Mouse (Mus musculus) thymus, postnatal 25 days (tissue): ENCODE results near the gene Stpg2.
"Not testable (repeated sequence)": the region's sequence is repeated elsewhere in the genome, so short reads cannot be mapped to it uniquely, and the experiment has no call there.

ENCODE experiments used
- DNase-seq: peaks from one replicate; pipeline ENCODE4 v3.0.0; 2022

Gene Stpg2

DNA sequence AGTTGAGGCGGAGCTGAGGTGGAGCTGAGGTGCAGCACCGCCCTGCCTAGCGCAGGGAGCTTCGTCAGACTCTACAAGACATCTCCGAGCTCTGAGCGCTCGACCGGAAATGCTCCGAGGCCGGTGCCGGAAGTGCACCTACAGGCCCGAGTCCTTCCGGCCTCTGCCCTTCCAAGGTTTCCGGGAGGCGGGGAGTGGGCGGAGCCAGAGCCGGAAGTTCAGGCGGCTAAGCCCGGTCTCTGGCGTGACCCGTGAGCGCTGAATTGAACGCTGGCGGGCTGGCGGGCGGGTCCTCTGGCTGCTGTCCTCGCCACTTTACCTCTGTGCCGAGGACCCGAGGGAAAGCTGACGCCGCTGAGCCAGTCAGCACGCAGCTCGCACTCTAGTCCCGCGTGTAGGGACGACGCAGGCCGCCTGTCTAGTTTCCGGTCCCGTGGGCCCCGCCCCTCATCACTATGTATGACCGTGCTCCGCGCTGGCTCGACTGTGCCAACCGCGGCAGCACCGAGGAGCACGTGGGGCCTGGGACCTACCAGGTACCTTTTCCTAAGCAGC is at the start of gene Stpg2:
TSS of gene Stpg2 (plus strand) at position 251 of the 555 bp plus-strand sequence.
- DNase-seq = peak; percentile 95

DNA sequence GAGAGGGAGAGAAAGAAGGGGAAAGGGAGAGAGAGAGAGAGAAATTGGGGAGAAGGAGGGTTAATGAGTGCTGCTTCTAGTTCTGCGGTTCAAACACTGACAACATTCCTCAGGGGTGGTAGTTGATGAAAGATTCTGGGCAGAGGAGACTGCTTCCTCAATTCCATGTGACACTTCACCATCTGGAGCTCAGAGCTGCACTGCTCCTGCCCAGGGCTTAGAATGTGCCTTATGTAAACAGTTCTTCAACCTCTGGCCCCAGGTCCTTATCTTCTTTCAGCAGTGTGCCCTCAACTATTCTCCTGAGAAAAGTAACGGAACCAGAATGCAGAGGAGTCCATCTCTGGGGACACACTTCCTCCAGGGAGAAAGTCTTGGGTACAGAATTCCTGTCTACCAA is 43.3 kb upstream of the Stpg2 start:
- DNase-seq = no peak

DNA sequence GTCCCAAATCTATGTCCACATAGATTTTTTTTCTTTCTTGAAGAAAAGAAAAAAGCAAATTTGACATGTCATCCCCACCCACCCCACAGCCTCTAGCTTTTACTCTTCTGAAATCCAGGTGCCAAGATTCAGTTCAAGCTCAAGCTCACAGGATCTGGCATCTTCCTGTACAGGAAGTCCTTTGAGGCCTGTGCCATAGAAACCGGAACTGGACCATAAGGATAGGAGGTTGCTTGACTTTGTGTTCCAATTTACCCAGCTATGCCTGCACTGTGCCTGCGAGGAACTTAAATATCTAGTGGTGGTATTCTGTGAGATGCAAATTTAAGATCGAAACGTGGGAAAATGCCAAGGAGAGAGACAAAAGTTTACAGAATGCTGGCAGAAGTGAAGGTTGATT is 42.8 kb upstream of the Stpg2 start:
- DNase-seq = no peak

DNA sequence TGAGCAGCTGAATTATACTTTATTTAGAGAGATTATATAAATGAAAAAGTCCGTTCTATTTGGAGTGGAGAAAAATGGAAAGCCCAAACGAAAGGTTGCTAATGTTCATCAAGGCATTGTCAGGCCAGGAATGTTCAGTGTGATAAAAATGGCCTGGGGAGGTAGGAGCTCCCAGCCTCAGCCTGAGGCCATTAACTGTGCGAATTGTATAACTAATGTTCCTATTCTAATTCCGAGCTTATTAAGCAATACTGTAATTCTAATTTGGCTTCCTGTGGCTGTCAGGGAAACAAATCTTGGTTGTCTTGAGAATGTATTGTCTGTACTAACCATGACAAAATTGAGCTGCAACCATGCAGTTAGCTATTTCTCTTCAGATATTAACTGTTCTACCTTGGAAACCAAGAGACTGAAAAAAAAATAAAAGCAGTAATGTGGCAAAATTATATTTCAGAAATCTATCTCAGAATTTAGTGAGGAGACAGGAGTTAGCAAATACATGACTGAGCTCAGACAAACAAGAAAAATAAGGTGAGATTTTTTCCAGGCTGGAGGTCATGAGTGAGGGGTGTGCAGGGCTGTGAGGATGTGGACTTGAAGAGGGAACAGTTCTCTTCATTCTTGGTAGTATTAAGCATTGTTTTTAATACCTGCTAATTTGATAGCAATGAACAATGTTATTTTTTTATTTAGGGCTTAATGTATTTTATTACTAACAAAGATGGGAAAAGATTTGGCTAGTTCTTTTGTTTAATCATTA is 36.8 kb upstream of the Stpg2 start:
- no peak for DNase-seq

DNA sequence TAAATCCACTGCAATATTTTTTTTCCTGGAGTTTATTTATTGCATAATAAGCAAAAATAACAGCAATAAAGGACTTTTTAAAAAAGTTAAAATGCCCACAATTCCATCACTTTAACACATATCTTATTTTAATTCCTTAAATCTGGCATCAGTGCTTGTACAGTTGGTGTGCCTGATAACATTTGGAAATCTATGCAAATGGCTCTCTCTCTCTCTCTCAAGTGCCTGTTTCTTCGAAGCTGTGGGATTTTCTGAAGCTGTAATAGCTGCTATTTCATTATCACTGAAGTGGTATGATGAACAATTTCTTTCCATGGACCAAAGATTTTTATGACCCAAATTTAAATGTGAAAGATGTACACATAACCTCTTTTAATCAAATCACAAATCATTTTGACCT is 35.8 kb upstream of the Stpg2 start:
- DNase-seq = no peak

DNA sequence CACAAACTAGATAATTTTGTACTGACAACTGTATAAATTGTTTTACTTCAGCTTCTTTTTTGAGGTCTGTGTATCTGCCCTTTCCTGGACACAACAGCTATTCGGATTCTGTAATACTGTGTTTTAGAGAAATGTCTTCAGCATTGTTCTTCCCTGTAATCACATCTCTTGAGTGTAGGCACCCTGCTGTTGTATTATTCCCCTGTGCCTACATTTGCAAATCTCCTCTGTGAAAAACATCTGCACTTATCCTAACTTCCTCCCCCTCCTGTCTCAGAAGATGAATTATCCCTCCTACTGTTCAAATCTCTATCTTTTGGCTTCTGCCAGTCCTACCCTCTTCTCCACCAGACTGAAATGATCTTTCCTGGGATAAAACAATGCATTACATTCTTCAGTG is 28.6 kb upstream of the Stpg2 start:
- DNase-seq = no peak

DNA sequence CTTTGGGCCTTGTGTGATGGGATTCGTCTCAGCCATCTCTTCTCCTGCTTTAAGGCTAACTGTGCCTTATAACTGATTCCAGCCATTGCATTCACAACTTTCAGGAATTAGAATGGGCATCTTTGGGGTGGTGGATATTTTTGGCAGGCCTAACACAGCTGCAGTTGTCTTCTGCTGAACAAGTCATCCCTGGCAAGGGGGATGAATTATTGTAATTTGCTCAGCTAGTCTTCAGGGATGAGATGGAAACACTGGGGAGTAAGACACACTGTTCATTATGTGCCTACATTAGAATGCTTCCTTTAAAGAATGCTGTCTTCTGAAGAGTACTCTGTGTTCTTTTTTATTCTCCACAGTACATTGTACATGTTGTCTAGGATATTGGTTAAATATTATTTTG is 14.0 kb upstream of the Stpg2 start:
- DNase-seq = no peak

DNA sequence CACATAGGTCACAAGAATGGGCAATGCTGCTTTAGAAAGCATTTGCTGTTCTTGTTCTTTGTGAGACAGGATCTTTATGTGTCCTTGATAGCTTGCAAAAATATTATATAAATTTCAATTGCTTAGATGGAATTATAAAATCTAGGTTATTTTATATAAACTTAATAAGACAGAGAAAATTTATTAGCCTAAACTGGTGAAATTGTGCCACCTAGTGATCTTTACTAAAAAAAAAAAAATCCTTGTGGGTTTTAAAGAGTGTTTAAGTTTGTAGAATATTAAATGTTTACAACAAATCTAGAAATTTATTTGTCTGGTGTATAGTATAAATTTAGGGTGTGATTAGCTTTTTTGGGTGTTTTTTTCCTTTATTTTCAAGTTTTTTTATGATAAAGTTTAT is 11.6 kb upstream of the Stpg2 start:
- no peak for DNase-seq

DNA sequence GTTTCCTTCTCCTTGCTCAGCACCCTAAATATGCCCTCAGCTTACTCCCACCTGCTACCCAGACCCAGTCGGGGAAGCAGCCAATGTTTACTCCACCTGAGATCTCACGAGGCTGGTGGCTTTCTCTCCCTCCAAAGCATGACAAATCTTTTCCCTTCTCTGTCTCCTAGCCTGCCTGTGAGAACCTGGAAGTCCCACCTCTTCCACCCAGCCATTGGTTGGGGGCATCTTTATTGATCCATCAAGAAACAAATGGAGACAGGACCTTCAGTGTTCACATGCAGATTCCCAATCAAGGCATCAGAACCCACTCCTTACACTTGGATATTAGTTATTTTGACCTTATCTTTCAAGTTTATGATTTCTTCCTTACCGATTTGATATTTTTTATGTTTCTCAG is 7.1 kb upstream of the Stpg2 start:
- DNase-seq = no peak

DNA sequence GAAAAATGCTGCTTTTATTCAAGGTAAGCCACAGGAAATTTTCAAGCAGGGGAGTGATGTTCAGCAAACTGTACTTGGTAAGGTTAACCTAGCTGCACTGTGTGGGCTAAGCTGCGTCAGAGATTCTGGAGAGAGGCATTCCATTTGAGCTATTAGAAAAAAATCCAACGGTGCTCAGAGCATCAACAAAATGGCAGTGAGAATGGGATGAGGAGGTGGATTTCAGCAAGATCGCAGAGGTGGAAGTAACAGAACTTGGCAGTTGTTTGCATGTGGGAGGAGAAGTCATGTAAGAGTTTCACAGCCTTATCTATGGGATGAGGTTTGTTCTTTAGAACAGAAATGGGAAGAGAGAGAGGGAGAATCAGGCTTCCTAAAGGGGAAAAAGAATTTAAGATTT is 5.2 kb upstream of the Stpg2 start:
- DNase-seq = no peak

DNA sequence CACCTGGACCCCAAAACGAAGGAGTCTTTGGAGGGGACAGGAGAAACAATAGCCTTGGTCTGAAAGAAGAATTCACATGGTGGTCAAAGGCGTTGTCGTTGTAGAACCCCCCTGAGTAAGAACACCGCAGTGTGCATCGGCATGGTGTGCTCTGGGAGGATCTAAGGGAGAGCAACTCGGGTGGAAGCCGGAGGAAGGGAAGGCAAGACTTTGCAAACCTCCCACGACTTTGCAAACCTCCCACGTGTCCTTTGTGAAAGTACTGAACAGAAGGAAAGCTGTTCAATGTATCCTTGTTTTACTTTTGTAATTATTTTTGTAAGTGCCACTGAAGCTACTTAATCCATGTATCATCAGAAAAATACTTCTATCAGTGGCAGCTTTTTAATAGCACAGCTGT is 11.5 kb downstream of the Stpg2 start:
- DNase-seq = no peak

DNA sequence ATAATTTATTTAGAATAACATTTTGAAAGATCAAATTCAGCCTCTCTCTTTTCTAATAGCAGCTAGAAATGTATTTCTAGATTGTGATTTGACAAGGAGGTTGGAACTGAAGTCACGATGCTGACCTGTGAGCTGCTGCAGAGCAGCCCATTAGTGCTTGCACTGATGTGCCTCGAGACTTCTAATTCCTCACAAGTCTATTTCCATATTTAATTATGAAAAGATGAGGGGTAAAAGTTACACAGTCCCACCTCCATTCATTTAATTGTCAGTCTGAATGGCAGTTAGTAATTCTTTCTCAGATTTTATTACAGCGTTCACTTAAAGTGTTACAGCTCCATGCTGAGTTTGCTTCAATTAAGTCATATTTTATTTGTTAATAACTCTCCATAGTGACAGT is 19.6 kb downstream of the Stpg2 start:
- no peak for DNase-seq

DNA sequence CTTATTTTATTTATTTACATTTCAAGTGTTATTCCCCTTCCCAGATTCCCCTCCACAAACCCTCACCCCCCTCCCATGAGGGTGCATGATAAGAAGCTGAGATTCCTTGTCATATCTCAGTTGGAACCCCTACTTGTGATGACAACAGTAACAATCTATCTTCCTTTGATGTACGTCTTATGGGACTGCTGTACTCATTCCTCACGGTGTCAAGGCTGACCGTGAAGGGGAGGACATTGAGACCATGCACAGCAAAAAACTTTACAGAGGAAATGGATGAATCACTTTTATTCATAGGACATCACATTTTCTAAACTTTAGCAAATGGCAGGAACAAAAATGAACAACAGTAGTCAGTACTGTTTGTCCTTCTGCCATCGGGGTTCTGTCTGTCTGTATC is 21.3 kb downstream of the Stpg2 start:
- no peak for DNase-seq

DNA sequence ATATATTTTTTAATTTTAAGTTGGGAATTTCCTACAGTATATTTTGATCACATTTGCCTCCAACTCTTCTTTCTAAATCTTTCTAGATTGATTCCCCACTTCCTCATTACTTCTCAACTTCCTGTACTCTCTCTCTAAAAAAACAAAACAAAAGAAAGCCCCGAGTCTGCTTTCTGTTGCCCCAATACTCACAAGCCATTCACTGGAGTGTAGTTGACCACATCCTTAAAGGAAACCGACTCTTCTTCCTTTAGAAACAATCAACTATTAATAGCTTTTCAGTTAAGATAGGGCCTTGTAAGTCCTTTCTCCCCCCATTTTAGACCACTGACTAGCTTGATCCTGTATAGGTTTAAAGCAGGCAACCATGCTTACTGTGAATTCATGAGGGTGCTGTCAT is 39.7 kb downstream of the Stpg2 start:
- DNase-seq = no peak

DNA sequence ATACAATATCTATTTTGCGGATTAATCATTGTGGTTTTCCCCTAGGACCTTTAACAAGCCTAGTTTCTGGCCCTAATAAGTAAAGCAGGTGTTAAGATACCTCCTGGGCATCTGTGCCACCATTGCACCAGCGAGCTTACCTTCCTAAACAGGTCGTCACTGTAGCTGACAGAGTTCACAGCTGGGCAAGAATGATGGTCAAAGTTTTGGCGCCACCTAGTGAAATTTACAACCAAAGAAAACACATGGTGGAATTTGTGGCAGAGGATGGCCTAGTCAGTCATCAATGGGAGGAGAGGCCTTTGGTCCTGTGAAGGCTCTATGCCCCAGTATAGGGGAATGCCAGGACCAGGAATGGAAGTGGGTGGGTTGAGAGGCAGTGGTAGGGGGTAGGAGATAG is 41.0 kb downstream of the Stpg2 start:
- DNase-seq = peak; percentile 44

DNA sequence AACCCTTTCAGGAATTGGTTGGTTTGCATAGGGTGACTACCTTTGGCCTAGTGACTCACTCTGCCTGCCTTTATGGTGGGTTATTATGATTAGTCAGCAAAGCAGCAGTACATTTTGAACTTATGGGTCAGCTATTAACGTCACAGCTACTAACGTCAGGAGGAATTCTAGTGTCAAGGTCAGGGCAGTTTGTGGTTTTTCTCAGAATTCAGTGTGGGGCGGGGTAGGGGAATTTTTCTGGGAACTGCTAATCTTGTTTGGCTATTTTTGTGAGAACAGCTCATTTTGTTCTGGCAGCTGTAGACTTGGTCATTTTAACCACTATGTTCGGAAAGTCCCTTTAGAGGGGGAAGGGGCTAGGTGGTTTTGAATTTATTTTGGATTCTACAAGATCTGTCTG is 56.9 kb downstream of the Stpg2 start:
- DNase-seq = not testable (repeated sequence)

DNA sequence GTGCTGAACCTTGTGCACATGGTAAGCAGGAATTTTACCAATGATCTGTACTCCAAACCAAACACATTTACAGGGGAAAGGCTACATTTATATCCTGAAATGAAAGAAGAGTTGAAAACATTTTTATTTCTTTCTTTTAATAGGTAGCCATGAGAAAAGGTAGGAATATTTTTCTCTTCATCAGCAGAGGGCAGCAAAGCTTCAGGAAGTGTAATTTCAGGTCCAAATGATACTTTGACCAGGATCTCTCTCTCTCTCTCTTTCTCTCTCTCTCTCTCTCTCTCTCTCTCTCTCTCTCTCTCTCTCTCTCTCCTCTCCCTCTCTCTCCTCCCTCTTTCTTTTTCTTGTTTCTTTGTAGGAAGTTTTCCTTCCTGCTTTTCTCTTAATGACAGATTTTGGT is 92.4 kb downstream of the Stpg2 start:
- no peak for DNase-seq

DNA sequence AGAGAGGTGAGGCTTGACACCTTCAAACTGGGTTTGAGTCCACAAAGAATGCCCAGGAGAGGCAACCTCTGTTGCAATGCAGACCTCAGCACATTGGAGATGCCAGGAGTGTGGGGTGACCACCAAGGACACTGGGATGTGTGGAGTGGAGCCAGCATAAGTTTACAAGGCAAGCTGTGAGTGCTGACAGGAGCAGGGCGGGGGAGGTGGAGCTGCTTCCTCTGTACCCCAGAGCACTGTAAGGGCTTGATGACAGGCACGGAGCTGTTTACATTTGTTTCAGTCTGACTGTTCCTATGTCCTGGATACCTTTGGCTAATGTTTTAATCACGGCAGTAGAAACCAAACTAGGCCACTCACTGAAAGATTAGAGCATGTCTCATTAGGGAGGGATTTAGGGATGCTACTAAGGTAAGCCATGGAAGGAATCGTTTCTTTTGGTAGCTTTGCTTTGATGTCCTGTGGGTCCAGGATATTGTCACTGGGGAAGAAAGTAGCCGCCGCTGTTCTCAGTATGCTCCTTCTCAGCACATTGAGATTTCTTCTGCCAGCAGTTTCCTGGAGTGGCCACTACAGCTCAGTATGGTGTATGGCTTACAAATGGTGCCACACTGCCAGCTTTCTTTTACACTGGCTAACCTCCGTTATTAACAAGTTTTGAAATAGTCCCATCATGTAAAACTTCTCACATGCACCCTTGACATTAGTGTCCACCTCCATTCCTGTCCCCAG is 102.8 kb downstream of the Stpg2 start:
- no peak for DNase-seq

DNA sequence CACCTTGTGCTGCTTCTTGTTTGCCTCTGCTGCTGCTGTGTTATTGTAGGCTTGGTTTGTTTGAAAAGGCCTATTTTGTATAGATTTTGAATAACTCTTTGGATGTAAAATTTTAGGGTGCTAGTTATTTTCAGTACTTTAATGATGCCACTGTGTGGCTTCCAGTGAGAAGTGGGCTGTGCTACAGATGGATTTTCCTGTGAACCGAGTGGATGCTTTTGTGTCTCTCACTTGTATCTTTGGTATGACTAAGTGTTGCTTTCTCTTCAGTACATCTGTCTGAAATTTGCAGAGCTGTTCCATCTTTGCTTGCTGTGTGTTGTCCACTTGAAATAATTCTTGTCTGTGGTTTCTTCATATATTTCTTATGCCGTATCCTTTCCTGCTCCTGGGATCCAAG is 106.2 kb downstream of the Stpg2 start:
- no peak for DNase-seq

DNA sequence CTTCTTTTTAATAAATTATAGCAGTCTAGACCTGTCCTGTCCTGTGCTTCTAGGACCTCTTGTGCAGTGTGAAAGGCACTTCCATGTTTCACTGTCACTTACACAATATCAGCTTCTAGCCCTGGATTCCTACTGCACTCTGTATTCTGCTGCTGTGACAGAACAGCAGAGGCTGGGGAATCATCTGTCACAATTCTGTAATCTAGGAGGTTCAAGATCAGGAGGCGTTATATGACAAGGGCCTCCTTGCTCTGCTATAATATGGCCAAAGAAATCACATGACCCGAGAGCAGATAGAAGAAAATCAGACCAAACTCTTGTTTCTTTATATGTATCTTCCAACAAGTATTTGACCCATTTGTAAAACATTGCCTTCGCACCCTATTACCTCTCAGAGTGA is 175.0 kb downstream of the Stpg2 start:
- no peak for DNase-seq

DNA sequence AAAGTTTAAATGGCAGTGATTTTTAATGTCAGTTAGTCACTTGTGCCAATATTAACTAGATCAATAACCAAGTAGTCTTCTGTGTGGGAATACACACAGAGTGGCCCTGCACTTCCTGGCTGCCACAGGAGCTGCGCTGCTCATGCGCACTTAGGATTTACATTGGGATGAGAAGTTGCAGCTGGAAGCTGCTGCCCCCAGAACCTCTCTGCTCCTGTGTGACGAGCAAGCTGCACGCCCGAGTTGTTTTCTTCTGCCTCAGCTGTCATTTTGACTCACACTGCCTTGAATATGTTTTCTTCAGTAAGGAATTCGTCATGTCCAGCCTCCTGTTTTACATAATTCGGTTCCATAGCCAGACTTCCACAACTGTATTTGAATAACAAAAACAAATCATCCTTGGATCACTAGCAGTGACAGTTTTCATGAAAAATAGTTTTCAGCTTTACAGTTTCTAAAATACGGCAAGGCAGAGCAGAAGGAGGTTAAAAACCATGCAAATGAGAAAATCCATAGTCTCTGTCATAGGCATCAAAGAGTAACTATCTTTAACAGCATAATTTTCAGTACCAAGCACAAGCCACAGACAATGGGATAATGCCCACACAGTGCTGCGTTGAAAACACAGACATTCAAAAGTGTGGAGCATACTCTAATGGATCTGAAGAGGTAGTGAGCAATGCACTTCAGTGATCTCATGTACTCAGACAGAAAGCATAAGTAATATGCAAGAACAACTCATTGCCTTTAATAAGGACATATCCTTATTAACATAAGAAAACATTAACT is 191.8 kb downstream of the Stpg2 start:
- DNase-seq = no peak

DNA sequence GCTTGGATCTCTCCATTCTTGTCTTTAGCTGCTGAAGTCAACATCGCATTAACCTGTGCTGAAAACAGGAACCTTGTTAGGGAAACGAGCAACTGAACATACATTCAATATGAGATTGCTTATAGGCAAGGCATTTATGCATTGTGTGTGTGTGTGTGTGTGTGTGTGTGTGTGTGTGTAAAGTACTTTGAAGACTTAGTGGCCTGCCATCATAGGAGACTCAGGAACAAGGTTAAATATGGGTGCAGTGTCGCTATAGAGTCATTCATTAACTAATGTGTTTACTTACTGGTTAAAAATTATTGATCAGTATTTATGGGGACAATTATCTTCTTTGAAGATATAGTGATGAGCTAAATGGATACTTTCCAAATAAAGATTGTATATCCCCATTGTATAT is 199.2 kb downstream of the Stpg2 start:
- DNase-seq = no peak

DNA sequence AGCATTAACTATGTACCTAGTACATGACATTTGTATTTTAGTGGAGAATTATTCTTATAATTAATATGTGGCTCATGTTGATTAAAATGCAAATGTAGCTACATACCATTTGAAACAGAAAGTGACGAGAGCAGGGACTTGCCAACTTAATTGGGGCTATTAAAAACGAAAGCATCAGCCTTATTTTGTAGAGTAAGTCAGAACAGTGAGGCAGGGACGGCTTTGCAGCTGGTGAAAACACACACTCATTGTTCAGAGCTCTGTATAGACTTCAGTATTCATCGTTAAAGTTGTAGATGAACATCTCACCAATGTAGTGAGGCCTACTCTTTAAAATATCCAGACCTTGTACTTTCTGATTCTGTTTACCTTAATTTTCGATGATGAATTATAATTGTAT is 213.6 kb downstream of the Stpg2 start:
- DNase-seq = no peak

DNA sequence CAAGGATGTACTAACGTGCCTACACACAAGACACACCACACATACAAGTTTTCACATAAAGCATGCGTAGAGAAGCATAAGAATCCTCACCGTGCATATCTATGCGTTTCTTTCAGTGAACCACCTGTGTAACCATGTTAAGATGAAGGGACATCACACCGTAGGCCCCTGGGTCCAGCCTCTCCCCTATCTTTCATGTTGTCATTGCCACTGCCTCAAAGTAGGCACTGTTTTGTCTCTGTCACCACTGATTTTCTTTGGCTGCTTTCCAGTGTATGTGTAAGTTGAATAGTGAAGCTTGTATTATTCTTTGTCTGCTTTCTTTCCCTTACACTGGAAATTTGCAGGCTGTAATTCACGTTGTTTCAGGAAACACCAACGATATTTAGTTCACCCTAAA is 236.7 kb downstream of the Stpg2 start:
- no peak for DNase-seq
